Comparison of ENCODE assay signal across 19 mouse cellular contexts in the genomic region with DNA sequence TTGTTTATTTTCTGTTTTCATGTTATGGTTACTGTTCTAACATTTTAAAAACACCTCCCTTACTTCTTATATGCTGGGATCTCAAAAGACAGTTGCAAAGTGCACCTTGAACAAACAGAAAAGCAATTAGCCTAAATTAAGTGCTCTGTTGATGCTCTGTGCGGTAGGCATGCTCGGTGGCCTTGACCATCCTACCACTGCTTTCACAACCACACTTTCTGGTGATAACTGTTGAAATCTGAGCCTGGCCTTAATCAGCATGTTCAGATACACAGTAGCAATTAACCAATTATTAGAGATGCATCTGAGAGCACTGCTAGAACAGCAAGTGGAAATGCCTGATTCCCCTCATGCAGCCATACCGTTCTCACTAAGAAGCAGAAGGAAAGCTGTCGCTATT.
A peak's percentile ranks its signal among the peaks of the same experiment; 100 is the strongest.
DNase-seq lines count a peak whose midpoint lies in the region; ATAC-seq and TF ChIP-seq lines count a peak whose summit lies in the region.
"Had no signal": no experiment of that assay in that cellular context is flagged by ENCODE, and none has a peak within 500 bp of the region (broad histone marks: within the 10 kb centered on the region; RNA-seq: fewer than 3 reads in every experiment).

No protein-coding gene starts in this region.

- no peak overlapping the region for H3K9ac ChIP-seq in liver, adult 2 months (ENCODE audit: low read depth, low read length)
- no peak overlapping the region for H3K9ac ChIP-seq in liver, postnatal 0 days (replicated peaks)
- H3K9ac ChIP-seq: embryonic facial prominence, embryonic 12.5 days; forebrain, embryonic 13.5 days; forebrain, embryonic 15.5 days; forebrain, postnatal 0 days had no signal

- intact Hi-C loops in heart, postnatal 10 days (cut with DNase I) = no loop called here

- TF ChIP-seq CTCF in liver, adult 2 months (IDR thresholded peaks at IDR 0.05; ENCODE audit: low read depth, low read length) = no peak
- no peak for TF ChIP-seq CTCF in liver, postnatal 0 days (IDR thresholded peaks at IDR 0.05; ENCODE audit: low read depth)

- H3K4me2 ChIP-seq in liver, postnatal 0 days (ENCODE audit: low read depth, low read length) = no peak overlapping the region
- H3K4me2 ChIP-seq: embryonic facial prominence, embryonic 12.5 days; forebrain, embryonic 13.5 days; forebrain, embryonic 15.5 days had no signal

- DNase-seq in heart, adult 11 months = peak; percentile 48
- no peak for DNase-seq in heart, postnatal 10 days
- DNase-seq in liver, adult 2 months (ENCODE audit: extremely low read depth, low read depth, low spot score) = peak; percentile 64
- no peak for DNase-seq in liver, postnatal 0 days
- DNase-seq in 416B (ENCODE audit: low read depth) = peak; percentile 12
- DNase-seq in adrenal gland, adult 2 months = no peak
- DNase-seq: adrenal gland, adult 8-10 months; adrenal gland, postnatal 14 days; adrenal gland, postnatal 36 days; cerebellum, adult 11-12 months; cerebellum, adult 2 months; cerebellum, adult 9-10 months; cerebellum, postnatal 10 days; cerebellum, postnatal 25 days; forebrain, postnatal 0 days had no signal

- H3K27me3 ChIP-seq in liver, adult 2 months (ENCODE audit: control insufficient read depth, insufficient read depth, low read length) = no peaks in the 10 kb centered on the region
- H3K27me3 ChIP-seq in liver, postnatal 0 days (ENCODE audit: insufficient read depth, low read length) = no peaks in the 10 kb centered on the region
- H3K27me3 ChIP-seq: embryonic facial prominence, embryonic 12.5 days; forebrain, embryonic 13.5 days; forebrain, embryonic 15.5 days had no signal

- no peak for TF ChIP-seq EP300 in liver, postnatal 0 days (IDR thresholded peaks at IDR 0.05; ENCODE audit: low read depth)

- no peak overlapping the region for H3K4me3 ChIP-seq in liver, adult 2 months (ENCODE audit: insufficient read depth, low read depth, low read length)
- no peak overlapping the region for H3K4me3 ChIP-seq in liver, postnatal 0 days (ENCODE audit: low read depth, low read length)
- H3K4me3 ChIP-seq: embryonic facial prominence, embryonic 10.5 days; embryonic facial prominence, embryonic 12.5 days; forebrain, embryonic 13.5 days; forebrain, embryonic 15.5 days had no signal

- H3K9me3 ChIP-seq in liver, postnatal 0 days (ENCODE audit: low read length) = peaks cover 3% of the 10 kb centered on the region; the same call in 1 of the 2 replicates
- H3K9me3 ChIP-seq: embryonic facial prominence, embryonic 12.5 days; forebrain, embryonic 13.5 days; forebrain, embryonic 15.5 days had no signal

- H3K36me3 ChIP-seq in liver, adult 2 months (ENCODE audit: control insufficient read depth, insufficient read depth, low read length) = no peaks in the 10 kb centered on the region
- H3K36me3 ChIP-seq in liver, postnatal 0 days (replicated peaks; ENCODE audit: insufficient read depth, low read length) = no peaks in the 10 kb centered on the region
- H3K36me3 ChIP-seq: forebrain, embryonic 15.5 days had no signal

- H3K79me2 ChIP-seq in liver, adult 2 months (ENCODE audit: control insufficient read depth, insufficient read depth, low read length) = peaks cover 15% of the 10 kb centered on the region; the same call in 1 of the 2 replicates

- H3K4me1 ChIP-seq in liver, adult 2 months (ENCODE audit: control insufficient read depth, insufficient read depth, low read length) = peaks cover 3% of the 10 kb centered on the region
- no peaks in the 10 kb centered on the region for H3K4me1 ChIP-seq in liver, postnatal 0 days (ENCODE audit: insufficient read depth)
- H3K4me1 ChIP-seq: forebrain, embryonic 13.5 days; forebrain, embryonic 15.5 days had no signal

- TF ChIP-seq POLR2A in liver, adult 2 months (IDR thresholded peaks at IDR 0.05; ENCODE audit: extremely low read depth, insufficient read depth, low read length) = no peak

- no peak for ATAC-seq in liver, postnatal 0 days
- ATAC-seq: forebrain, embryonic 13.5 days; forebrain, embryonic 15.5 days; forebrain, postnatal 0 days had no signal

- 58% methylated on average over 4 of the region's 4 CpGs for WGBS in liver, adult 2 months
- 69% methylated on average over 4 of the region's 4 CpGs for WGBS in liver, postnatal 0 days (ENCODE audit: insufficient replicate concordance)

- no peak overlapping the region for H3K27ac ChIP-seq in liver, adult 2 months (replicated peaks; ENCODE audit: insufficient read depth, low read depth, low read length)
- no peak overlapping the region for H3K27ac ChIP-seq in liver, postnatal 0 days (ENCODE audit: low read depth)
- H3K27ac ChIP-seq: embryonic facial prominence, embryonic 10.5 days; embryonic facial prominence, embryonic 12.5 days; forebrain, embryonic 13.5 days; forebrain, embryonic 15.5 days had no signal

Comparison
In these comparisons a context has a peak if more than half of its experiments do, and no peak if none do; other contexts are left out.
1. DNase-seq: peak in heart, adult 11 months (single experiment), liver, adult 2 months (single experiment) and 416B (single experiment); none in heart, postnatal 10 days (0 of 2), liver, postnatal 0 days (single experiment) and adrenal gland, adult 2 months (single experiment).